Mouse (Mus musculus) kidney, embryonic 14.5 days (tissue): ENCODE data around the gene Peli2. TPM values are rescaled to one million over a fixed set of nuclear protein-coding genes. Genes with fewer than 3 reads are reported as not detected.

Source experiments
- ATAC-seq: fragments of 200-750 bp; cut with Nextera tagmentation; 2 replicates; pipeline ENCODE4 v1.8.0; 2017; ENCODE audit warnings: moderate number of reproducible peaks, mild to moderate bottlenecking, moderate TSS enrichment, moderate library complexity; ENCODE audit not compliant: low FRiP score, low TSS enrichment
- H3K27ac ChIP-seq: fragments of 300-500 bp; sonication (generic); 2 replicates; pipeline ENCODE4 v1.5.1; 2014; ENCODE audit warnings: low read depth, mild to moderate bottlenecking, low read length, moderate library complexity, mixed read lengths
- H3K27me3 ChIP-seq: fragments of 300-500 bp; sonication (generic); 2 replicates; pipeline ENCODE4 v1.6.1; 2014; ENCODE audit warnings: mild to moderate bottlenecking, low read length; ENCODE audit not compliant: control insufficient read depth, insufficient read depth
- H3K36me3 ChIP-seq: fragments of 300-500 bp; sonication (generic); 2 replicates; pipeline ENCODE4 v1.6.1; 2014; ENCODE audit warnings: low read length, mixed read lengths; ENCODE audit not compliant: control insufficient read depth, insufficient read depth
- H3K4me1 ChIP-seq: fragments of 300-500 bp; sonication (generic); 2 replicates; pipeline ENCODE4 v1.6.1; 2014; ENCODE audit warnings: low read length, mixed read lengths; ENCODE audit not compliant: control insufficient read depth, insufficient read depth
- H3K4me2 ChIP-seq: fragments of 300-500 bp; sonication (generic); replicated peaks from 2 replicates; pipeline ENCODE4 v1.6.1; 2014; ENCODE audit warnings: low read depth, mild to moderate bottlenecking, low read length
- H3K4me3 ChIP-seq: fragments of 300-500 bp; sonication (generic); 2 replicates; pipeline ENCODE4 v1.5.1; 2014; ENCODE audit warnings: mild to moderate bottlenecking, low read length
- H3K9ac ChIP-seq: fragments of 300-500 bp; sonication (generic); 2 replicates; pipeline ENCODE4 v1.6.1; 2014; ENCODE audit warnings: low read depth, mild to moderate bottlenecking, low read length, moderate library complexity
- H3K9me3 ChIP-seq: fragments of 300-500 bp; sonication (generic); 2 replicates; pipeline ENCODE4 v1.6.1; 2016; ENCODE audit warnings: low read length; ENCODE audit not compliant: control insufficient read depth
- WGBS: fragments of 180-500 bp; shearing (Covaris S2); extraction: QIAGEN DNeasy Blood & Tissue Kit; methylation state at CpG from one replicate; pipeline ENCODE4 v1.1.7; 2014; 5-methylcytosine and 5-hydroxymethylcytosine counted together
- polyA plus RNA-seq: library from polyadenylated mRNA; unstranded; fragments of >200 nt; fragmentation: Nextera tagmentation; extraction: Ambion mirVana; gene quantifications from 2 replicates; pipeline ENCODE4 v1.2.1, GENCODE M21; 2014

Gene Peli2
- polyA plus RNA-seq, 1 experiment from 2014 or later: 10.8 TPM

- Histone ChIP-seq H3K4me3 (no peak overlapping the region), H3K4me1 (peaks cover 56% of the 10 kb centered on the region), H3K27me3 (no peaks in the 10 kb centered on the region), H3K4me2 (no peak overlapping the region; the same call in 1 of the 2 replicates), H3K36me3 (no peaks in the 10 kb centered on the region), H3K9me3 (no peaks in the 10 kb centered on the region), H3K9ac (0 out of 2 replicates have a peak overlapping the region, but pooled peaks have one; percentile 12), H3K27ac (no peak overlapping the region)
- ATAC-seq: 0 out of 2 replicates have a peak, but pooled peaks have one; percentile 6
- 27% methylated on average over 20 of the region's 20 CpGs for WGBS
These were observed 10.3 kb downstream of the Peli2 start for GRCm38 (mm10) chr14:48130761-48131575.

DNA sequence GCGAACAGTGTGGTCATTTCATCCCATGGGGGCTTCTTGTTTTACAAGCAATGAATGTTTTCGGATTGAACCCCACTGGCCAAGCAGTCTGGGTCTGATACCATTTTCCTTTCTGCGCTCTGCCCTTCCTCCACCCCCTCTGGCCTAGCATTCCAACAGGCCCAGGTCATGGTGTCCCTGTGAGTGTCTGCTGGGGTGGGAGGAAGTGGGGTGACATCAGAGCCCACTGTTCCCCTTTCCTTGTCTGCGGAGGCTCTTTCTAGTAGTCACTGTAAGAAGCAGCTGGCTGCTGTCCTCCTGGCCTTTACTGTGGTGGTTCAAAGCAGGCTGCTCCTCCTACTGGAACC is 10.9 kb downstream of the Peli2 start:
- Histone ChIP-seq H3K27ac (no peak overlapping the region), H3K4me2 (no peak overlapping the region), H3K4me1 (peaks cover 56% of the 10 kb centered on the region), H3K9me3 (no peaks in the 10 kb centered on the region), H3K4me3 (no peak overlapping the region), H3K36me3 (no peaks in the 10 kb centered on the region), H3K27me3 (no peaks in the 10 kb centered on the region), H3K9ac (0 out of 2 replicates have a peak overlapping the region, but pooled peaks have one; percentile 12)
- no peak; the same call in 1 of the 2 replicates for ATAC-seq
- WGBS: 50% methylated on average over 4 of the region's 4 CpGs

DNA sequence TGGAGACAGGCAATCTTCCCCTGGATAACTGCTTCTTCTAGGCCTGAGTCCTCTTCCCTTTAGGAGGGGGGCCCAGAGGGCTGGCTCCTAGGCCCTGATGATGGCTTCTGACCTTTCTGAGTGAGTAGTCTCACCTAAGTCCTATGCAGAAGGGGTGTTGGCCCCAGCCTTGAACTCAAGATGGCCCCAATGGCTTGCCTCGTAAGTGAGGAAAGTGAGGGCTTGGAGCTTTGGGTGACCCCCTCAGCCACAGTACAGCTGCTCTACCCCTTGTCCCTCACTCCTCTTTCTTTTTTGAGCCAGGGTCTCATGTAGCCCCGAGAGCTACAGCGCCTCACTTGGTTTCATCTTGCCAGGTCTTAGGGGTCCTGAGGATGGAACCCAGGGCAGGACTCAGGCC is 11.6 kb downstream of the Peli2 start:
- no peak overlapping the region for H3K9ac ChIP-seq
- no peaks in the 10 kb centered on the region for H3K27me3 ChIP-seq
- no peak overlapping the region for H3K4me3 ChIP-seq
- H3K4me1 ChIP-seq: peaks cover 58% of the 10 kb centered on the region
- H3K36me3 ChIP-seq: no peaks in the 10 kb centered on the region
- H3K9me3 ChIP-seq: no peaks in the 10 kb centered on the region
- H3K27ac ChIP-seq: no peak overlapping the region
- 62% methylated on average over 3 of the region's 3 CpGs for WGBS
- no peak overlapping the region for H3K4me2 ChIP-seq
- no peak for ATAC-seq

- Histone ChIP-seq H3K36me3 (no peaks in the 10 kb centered on the region), H3K4me3 (no peak overlapping the region), H3K27ac (no peak overlapping the region), H3K27me3 (no peaks in the 10 kb centered on the region), H3K4me2 (peak overlapping the region; percentile 15), H3K4me1 (peaks cover 49% of the 10 kb centered on the region), H3K9me3 (no peaks in the 10 kb centered on the region), H3K9ac (peak overlapping the region; percentile 2; the same call in 1 of the 2 replicates)
- WGBS: 36% methylated on average over 21 of the region's 21 CpGs
- no peak for ATAC-seq
These were observed 12.5 kb downstream of the Peli2 start for GRCm38 (mm10) chr14:48132865-48133802.

DNA sequence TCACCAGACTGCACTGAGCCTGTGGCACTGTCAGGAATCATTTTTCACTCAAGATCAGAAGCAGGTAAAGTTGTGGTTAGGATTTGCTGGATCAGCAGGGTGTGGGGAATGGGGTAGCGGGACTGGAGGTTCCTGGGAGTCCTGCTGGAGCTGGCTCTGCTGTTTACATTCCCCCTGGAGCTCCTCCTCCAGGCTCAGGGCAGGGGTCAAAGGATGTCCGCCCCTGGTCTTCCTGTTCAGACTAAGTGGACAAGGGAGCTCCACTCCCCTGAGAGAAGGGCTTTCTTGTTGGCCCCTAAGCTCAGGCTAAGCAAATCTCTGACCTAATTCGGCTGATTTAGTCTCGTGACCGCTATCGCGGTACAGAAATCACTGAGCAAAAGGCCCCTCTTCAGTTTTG is 13.7 kb downstream of the Peli2 start:
- H3K27me3 ChIP-seq: no peaks in the 10 kb centered on the region
- peak overlapping the region; percentile 25; the same call in 1 of the 2 replicates for H3K4me2 ChIP-seq
- H3K4me3 ChIP-seq: no peak overlapping the region
- peak; percentile 41 for ATAC-seq
- H3K4me1 ChIP-seq: peaks cover 50% of the 10 kb centered on the region
- 19% methylated on average over 7 of the region's 7 CpGs for WGBS
- H3K9me3 ChIP-seq: no peaks in the 10 kb centered on the region
- no peaks in the 10 kb centered on the region for H3K36me3 ChIP-seq
- H3K9ac ChIP-seq: no peak overlapping the region
- no peak overlapping the region; the same call in 1 of the 2 replicates for H3K27ac ChIP-seq

GRCm38 (mm10) chr14:48135816-48136345 is 15.3 kb downstream of the Peli2 start:
- Histone ChIP-seq H3K27ac (no peak overlapping the region), H3K4me3 (no peak overlapping the region), H3K36me3 (no peaks in the 10 kb centered on the region), H3K9me3 (no peaks in the 10 kb centered on the region), H3K27me3 (no peaks in the 10 kb centered on the region), H3K4me1 (peaks cover 46% of the 10 kb centered on the region), H3K4me2 (no peak overlapping the region), H3K9ac (no peak overlapping the region)
- ATAC-seq: no peak
- 76% methylated on average over 11 of the region's 11 CpGs for WGBS

DNA sequence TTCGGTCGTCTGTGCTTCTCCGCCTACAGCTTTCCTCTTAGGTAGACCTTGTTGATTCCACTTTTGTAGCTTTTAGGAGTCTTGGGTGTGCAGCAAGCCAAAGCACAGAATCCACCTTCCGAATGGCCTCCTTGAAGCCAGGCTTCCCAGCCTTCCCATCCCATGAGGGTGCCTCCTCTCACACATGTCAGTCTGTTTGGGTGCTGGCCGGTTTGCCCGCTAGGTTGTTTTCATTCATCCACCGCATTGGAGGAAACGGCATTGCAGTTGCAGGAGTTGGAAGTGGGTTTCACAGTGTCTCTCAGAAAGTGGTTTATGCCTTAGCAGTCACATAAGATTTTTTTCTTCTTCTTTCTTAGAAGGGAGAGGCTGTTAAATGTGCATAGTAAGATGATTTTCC is 17.1 kb downstream of the Peli2 start:
- Histone ChIP-seq H3K9me3 (no peaks in the 10 kb centered on the region), H3K27ac (no peak overlapping the region), H3K4me2 (no peak overlapping the region), H3K9ac (no peak overlapping the region), H3K36me3 (no peaks in the 10 kb centered on the region), H3K27me3 (no peaks in the 10 kb centered on the region), H3K4me3 (no peak overlapping the region), H3K4me1 (peaks cover 30% of the 10 kb centered on the region)
- ATAC-seq: no peak
- WGBS: 39% methylated on average over 8 of the region's 8 CpGs

- WGBS: 44% methylated on average over 8 of the region's 8 CpGs
- ATAC-seq: 0 out of 2 replicates have a peak, but pooled peaks have one; percentile 43
- no peaks in the 10 kb centered on the region for H3K9me3 ChIP-seq
These were observed 17.5 kb downstream of the Peli2 start for GRCm38 (mm10) chr14:48138138-48138537.

More at GRCm38 (mm10) chr14:48138138-48138537, 17.5 kb downstream of the Peli2 start:
- H3K4me2 ChIP-seq: no peak overlapping the region
- peaks cover 28% of the 10 kb centered on the region for H3K4me1 ChIP-seq
- no peak overlapping the region for H3K27ac ChIP-seq
- H3K9ac ChIP-seq: no peak overlapping the region
- H3K4me3 ChIP-seq: no peak overlapping the region
- no peaks in the 10 kb centered on the region for H3K36me3 ChIP-seq
- H3K27me3 ChIP-seq: no peaks in the 10 kb centered on the region
